Mouse (Mus musculus) layer of hippocampus, adult 11-12 months (tissue): Measurements from ENCODE around the gene Atxn1.

Source experiments
- DNase-seq: peaks from one replicate; pipeline ENCODE4 v3.0.0; 2022; ENCODE audit warnings: low spot score

Atxn1 gene

DNA sequence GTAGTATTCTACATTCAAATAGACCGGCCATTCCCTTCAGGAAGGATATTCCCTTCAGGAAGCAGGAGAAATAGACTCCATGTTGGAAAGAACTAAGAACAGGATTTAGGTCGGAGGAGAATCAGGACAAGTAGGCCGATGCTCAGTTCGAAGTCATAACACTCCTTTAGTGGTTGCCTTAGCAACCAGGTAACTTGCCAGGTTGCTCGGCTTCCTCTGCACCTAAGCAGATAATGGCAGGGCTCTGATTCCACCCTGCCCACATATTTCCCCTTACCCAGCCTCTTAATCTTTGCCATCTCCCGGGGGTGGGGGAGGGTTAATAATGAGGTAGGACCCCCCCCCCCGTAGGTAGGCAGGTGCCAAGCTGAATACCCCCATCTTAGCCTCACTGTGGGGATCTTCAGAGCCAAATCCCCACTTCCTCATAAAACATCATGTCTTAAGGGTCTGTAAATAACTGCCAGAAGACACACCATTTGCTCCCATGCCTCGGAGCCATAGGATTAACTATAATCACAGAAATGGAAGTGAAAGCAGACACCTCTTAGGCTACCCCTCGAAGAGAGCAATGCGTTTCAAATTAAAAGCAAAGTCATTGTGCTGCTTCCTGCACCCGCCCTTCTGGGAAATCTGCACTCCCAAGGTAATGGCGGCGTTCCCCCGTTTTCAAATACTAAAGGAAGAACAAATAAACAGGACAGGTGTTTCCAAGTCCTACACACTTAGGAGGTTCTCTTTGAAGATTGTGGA, 240.1 kb downstream of the Atxn1 start:
- no peak for DNase-seq

DNA sequence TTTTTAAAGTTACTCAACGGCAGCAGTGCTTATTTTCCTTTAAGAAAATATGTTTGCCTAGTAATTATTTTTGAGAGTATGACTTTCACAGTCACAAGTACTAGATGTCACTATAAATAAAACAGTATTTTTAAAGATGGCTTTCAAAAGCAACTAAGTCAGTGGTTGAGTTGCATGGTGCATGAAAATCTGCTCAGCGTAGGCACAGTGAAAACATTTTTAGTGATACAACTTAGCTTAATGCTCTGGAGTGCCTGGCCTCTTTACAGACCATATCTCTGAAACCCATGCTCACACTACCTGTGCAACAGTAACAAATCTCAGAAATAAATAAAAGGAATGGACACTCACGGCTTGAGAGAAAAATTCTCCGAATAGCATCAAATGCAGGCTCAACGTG, 241.9 kb downstream of the Atxn1 start:
- no peak for DNase-seq

DNA sequence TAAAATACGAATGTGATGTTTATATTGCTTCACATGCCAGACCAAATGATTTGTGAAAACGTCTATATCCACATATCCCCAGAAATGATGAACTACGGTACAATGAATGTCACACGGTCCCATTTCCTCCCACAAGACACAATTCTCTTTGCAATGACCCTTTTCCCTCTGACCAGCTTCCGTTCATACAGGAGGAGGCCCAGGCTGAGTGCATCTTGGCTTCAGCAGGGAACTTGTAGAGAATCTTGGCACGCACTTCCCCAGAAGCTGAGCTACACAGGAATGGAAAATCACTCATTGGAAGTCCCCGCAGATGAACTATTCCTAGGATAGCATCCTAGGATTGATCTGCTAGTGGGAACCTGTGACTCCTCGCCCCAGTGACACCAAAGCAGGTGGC, 243.2 kb downstream of the Atxn1 start:
- DNase-seq, result no peak

DNA sequence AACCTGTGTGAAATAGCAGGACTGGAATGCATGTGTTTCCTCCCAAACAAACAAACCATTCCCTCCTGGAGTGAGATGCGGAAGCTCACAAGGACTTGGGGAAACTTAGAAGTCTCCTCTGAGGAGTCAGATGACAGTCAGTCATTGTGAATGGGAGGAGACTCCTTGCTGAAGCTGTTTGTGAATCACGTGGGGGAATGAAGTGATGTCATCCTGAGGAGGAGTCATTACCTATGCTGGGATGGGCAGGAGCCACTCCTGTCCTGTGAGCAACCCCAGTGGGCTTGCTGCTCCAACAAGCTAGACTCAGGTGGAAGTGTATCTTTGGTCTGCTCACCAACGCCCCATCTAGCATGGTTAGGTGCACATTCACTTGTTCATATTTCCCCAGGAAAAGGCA, 246.0 kb downstream of the Atxn1 start:
- no peak for DNase-seq

DNA sequence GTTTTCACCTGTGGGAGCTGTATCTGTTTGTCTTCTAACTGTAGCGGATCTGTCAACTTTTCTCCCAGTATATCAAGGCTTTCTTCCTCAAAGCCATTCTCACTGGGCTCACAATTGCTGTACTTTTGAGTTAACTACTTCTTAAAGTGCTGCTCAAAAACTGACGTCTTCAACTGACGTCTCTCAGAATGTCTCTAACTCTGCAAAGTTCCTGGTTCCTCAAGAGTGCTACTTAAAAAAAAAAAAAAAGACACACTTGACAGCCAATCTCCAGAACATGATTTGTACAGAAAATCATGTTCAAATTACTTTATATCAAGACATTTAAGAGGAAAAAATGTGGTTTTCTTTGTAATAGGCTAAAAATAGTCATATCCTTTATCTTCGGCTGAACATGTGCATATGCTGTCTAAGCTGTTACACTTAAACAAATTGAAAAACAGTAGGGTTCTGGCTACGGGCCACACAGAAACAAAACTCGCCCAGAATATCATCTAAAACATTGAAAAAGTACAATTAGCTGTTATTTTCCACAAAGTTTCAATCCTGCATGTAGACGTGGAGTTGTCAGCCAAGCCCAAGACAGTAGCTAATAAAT, 249.1 kb downstream of the Atxn1 start:
- no peak for DNase-seq

DNA sequence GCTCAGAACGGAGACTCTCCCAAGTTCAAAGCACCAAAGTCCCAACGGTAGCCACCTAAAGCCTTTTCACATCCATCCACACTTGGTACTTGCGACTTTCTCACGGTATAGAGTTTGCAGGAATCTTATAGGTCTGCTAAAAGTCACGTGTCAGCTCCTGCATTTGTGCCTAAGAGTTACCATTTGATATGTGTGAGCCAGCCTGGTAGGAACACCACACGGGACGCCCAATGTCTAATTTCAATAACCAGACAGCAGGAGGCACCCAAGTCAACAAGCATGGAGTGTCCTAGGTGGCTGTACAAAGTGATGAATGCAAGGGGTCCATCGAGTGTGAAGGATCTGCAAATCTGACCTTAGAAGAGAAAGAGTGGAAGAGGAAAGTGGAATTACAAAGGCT, 254.8 kb downstream of the Atxn1 start:
- DNase-seq, result no peak

DNA sequence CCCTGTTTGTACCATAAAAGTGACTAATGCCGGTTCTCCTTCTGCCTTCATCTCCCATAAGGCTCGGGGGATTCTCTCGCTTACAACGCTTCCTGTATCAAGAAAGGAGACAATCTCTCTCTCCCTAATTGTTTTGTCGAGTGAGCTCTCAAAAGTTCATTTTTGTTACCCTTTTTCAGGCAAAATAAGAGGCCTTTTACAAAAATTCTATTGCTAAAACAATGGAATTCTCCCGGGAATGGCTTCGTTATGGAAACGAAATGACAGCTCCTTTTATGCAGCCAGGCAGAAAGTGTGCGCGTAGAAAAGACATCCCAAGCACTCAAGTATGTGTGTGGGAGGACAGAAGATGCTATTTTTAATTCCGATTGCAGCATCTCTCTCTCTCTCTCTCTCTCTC, 255.4 kb downstream of the Atxn1 start:
- DNase-seq, result no peak

DNA sequence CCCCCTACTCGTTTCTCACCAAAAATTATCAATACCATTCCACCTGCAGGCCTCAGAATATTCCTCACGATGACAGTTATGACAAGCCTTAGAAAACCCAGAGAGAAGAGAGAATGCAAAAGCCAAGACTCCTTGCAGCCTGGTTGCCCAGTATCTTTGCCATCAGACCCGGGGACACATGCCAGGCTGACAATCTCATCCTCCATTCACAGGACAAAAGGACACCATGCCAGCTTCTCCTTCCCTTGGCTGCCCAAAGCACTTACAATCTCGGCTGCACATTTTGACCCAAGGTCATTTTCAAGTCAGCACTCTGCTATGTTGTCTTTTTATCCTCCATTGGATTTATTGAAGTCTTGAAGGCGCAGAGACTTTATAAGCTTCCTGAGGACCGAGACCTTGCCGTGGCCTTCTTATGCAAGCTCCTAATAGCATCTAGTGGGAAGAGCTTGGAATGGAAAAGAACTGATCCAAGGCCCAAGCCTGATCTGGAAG, 263.5 kb downstream of the Atxn1 start:
- DNase-seq, result no peak

DNA sequence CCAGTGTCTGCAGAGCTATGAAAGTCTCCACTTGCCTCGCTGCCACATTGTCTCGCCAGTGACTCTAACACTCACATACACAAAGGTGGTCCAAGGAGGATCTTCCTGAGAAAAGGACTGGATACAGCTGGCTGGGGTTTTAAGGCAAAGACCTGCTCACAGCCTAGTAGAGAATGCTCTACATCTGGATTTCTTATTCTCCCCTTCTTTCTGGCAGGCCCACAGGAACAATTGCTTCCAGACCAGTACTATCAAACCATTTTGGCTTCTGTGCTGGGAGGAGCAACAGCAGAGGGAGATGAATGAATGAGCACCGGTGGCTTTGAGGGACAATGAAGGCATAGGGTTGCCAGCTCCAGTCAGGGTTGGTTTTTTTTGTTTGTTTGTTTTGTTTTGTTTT, 265.8 kb downstream of the Atxn1 start:
- no peak for DNase-seq

DNA sequence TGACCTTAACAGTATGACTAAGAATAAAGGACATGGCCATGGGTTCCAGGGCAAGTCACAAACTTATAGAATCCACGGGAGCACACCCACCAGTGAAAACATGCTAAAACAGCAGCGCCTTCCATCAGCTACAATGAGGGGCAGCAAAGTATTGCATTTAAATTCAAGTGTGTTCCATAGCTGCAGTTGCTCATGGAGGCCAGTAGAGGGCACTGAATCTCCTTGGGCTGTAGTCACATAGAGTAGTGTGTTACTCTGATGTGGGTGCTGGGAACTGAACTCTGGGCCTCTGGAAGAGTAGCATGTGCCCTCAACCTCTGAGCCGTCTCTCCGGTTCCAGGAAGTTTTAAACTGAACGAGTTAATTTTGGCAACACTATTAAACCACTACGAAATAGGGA, 268.8 kb downstream of the Atxn1 start:
- no peak for DNase-seq

DNA sequence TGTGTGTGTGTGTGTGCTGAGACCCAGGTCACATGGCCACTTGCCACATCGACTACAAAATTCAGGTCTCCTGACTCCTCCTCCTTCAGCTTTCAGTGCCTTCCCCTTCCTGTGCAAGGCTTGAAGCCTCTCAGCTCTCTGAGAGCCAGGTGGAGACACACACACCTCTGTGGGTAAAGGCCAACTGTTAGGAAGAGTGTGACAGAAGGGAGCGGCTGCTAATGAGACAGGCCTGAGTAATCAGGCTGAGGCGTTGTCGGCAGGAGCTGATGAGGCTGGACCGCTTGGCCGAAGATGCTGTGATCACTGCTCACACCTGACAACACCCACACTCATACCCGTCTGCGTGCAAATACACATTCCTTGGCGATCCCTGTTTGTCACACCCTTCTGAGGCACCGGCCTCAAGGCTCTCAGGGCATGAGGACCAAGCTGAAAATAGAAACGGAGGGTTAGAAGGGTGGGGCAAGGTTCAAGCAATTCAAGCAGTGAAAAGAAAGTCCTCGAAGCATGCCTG, 269.8 kb downstream of the Atxn1 start:
- no peak for DNase-seq

DNA sequence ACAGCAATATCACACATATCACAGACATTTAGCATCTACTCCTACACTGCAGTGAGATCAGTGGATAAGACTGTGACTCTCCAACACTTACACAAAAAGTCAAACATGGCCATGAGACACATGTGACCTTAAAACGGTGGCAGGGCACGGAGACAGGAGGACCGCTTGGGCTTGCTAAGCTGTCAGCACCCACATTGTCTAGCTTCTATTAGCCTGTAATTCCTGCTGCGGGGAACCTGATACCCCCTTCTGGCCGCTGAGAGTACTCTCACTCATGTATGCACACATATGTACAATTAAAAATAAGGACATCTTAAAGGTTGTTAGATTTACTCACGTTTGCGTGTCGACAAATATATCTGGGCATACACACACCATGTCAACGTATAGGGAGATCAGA, 270.9 kb downstream of the Atxn1 start:
- DNase-seq, result no peak

DNA sequence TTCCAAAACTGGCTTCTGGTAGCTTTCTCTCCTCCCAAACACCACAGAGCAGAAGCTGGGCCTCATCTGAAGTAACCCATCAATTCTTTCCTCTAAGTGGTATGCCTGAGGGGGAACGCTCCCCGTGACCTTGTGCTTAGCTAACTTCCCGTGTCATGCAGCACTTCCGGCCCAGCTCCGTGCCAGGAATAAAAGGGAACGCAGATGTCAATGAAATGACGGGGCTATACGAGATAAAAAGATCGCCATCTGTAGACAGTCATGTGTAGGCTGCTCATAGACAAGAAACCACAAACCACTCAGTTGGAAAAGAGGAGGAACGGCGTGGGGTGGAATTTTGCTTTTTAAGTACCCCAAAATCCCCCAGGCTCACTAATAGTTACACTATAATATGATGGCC, 271.3 kb downstream of the Atxn1 start:
- peak; percentile 36 for DNase-seq

DNA sequence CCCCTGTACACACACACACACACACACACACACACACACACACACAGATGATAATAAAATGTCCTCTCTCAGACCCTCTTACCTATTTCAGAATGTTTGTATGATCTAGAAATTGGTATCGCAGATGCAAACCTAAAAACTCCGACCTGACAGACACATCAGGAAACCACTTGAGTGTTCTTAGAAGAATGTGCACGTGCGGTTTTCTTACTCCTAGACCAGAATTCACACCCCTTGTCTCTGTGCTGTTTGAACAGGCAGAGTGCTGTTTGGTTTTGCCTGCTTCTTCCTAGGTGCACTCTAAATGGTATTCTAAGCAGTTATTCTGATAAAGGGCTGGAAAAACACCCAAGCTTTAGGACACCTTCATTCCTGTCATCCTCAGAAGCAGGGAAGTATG, 271.7 kb downstream of the Atxn1 start:
- DNase-seq, result no peak

DNA sequence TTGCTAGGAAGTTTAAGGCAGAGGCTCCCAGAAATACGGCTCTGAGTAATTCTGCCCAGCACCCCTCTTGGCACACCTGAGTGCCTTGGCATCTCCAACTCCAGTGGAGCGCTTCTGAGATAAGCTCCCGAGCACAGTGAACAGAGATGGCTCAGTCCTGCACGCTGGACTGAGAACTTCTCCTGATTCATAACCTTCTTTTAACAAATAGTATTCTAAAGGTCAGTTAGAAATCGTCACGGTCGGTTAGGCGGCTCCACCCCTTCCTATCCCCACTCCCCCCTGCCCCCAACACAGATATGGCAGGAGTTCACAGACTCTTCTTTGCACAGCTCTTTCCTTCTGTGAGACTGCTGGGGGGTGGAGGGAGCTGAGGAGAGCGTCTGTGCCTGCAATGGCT, 272.4 kb downstream of the Atxn1 start:
- no peak for DNase-seq

DNA sequence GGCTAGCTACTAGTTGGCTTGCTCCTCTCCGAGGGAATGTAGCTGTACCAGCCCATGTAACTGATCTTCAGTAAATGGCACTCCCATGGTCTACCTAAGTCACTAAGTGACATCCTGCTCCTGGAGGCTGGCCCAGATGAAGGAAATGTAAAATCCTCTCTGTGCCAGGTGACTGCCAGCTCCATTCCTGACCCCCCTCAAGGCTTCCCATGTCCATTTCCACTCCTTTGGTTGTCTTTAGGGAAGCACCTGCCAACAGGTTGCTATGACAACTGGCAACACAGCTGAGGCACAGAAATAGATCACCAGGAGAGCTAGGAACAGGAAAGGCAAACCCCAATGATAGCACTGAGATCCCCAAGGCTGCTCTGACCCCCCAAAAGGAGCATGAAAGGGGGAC, 274.4 kb downstream of the Atxn1 start:
- DNase-seq, result peak; percentile 34

DNA sequence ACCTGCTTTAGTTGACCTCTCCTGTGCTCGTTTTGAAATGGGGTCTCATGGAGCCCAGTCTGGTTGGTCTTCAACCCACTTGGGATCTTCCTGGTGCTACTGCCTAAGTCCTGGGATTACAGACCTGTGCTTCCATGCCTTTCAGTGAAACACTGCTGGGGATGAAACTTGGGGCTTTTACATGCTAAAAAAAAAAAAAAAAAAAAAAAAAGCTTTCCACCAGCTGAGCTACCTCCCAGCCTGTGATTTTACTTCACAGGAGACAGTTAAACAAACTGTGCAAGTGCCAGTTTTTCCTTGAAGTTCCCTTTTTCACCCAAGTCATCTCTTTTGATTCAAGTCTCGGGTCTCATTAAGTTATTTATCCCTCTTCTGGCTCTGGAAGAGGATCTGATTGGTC, 275.9 kb downstream of the Atxn1 start:
- DNase-seq, result no peak

DNA sequence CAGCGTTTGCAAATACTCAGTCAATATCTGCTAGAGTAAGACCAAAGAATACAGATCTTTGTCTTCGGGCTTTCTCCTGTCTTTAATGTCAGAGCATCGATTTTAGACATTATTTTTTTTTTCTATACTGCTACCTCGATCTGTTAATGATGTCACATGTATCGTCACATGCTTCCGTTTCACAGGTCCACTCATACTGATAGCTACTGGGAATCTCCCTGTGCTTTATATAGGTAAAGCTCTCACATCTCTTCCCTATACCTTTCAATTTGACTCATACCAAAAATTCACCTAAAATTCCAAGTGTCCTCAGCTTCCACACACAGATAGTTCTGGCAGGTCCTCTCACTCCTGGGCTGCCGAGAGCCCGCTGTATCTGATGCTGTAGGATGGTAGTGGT, 277.2 kb downstream of the Atxn1 start:
- no peak for DNase-seq

DNA sequence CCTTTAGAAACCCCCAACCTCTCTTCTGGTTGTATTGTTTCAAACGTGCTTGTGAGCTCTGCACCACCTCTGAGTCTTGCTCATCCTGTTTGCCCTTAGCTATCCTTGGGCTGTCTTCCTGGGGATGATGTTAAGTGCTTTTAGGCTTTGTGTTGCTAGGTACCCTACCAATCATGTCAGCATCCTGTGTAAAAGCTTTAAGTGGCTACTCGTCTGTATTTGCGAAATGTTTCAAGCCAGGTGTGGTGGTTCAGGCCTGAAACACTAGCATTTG, 278.6 kb downstream of the Atxn1 start:
- no peak for DNase-seq

DNA sequence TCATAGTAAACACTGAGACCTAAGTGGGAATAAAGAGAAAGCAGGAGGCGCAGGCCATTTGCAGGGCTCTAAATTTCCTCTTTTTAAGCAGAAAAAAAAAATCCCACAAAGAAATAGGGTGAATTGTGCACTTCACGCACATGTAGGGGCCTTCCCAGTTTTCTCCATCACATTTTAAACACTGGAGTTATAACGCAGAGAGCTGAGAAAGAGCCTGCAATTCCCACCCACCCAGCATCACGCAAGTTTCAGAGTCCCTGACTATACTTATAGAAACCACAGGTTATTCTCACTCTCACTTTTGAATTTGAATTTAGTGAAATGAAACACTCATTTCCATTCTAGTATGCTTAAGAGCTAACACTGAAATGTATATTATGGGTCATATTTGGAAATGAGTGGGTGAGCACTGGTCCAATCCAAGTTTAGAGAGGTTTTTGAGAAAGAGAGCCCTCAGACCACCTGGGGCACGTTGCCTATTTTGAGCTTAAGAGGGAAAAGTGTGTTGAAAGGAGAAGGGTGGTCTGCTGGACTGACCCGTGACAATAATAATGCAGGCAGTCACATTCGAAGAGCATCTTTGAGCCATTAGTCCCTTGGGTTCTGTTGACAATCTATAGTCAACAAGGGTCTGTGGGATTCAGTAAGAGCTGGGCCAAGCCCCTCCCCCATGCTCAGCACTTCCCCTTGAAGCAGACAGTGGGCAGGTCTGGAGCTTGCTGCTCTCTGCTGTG, 279.1 kb downstream of the Atxn1 start:
- no peak for DNase-seq

DNA sequence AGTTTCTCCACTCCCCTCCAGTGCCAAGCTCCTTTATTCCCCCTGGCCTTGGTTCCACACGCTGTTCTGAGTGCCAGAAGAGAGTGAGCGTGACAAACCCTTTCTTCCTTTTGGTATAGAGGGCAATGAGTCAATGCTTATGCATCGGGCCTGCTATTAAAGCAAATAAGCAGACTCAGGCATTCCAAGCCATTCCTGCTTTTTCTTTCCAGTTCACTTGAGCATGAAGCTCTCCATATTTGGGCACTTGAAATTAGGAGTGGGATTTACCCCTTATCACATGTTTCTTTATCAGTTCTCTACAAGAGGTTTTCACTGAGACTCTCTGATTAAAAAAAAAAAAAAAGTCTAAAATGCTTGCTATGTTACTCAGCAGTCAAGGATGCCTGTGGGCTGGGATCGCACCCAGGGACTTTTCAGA, 279.9 kb downstream of the Atxn1 start:
- DNase-seq, result no peak

DNA sequence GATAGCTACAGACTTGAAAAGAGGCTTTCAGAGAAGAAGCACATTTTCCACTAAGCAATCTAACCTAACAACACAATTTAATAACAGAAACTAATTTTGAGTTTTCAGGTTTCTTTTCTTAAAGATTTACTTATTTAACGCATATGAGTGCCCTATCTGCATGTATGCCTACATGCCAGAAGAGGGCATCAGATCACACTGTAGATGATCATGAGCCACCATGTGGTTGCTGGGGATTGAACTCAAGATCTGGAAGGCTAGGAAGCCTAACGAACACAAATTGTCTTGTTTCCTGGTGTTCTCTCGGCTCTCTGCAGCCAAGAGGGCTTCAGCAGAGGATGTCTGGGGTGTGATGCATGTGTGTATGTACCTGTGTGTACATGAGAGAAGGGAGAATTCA, 280.8 kb downstream of the Atxn1 start:
- no peak for DNase-seq

DNA sequence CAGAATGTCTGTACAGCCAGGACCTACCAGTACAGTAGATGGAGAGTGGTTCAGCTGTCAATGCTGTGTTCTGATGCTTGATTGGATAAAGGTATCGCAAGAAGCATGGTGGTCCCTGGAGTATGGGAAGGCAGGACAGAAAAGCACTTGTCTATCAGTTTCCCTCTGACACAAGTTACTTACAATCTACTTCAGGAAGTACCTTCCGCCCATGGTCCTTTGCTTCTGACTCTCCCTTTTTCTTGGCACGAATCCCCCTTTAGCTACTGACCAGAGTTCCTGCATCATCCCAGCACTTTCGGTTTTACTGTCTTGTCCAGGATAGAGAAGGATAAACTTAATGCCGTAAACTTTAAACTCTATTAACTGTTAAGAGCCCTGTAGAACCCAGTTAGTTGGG, 283.6 kb downstream of the Atxn1 start:
- DNase-seq, result no peak
